15 mouse cellular contexts compared by ENCODE assay signal in the genomic region with DNA sequence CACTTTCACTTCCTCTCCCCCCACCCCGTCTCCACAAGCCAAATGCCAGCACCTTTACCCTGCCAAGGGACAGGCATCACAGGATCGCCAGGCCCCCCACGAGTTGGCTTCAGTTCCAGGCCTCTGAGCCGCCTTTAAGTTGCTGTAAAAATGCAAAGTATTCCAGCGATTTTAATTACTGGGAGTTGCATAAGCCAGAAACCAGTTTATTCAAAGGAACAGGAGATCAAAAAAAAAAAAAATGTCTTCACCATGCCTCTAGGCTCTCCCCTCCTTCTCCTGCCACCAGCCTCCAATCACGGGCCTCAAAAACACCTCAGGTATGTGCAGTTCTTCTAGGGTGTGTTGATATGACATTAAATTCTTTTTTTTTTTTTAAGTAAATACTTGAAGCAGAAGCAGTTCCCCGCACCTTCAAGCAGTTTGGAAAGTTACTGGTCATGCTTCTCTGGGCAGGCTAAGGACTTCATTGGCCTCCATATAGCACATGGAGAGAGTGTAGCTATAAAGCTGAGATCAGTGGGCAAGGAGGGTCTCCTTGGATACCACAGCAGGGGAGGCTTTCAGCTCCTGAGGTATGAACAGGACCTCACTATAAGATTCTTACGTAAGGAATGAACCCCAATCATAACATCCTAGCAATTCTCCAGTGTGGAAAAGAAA. TPM values are rescaled to one million over a fixed set of nuclear protein-coding genes. Genes with fewer than 3 reads are reported as not detected.
DNase-seq lines count a peak whose midpoint lies in the region; ATAC-seq and TF ChIP-seq lines count a peak whose summit lies in the region.
"Had no signal": no experiment of that assay in that cellular context is flagged by ENCODE, and none has a peak within 500 bp of the region (broad histone marks: within the 10 kb centered on the region; RNA-seq: fewer than 3 reads in every experiment).

No protein-coding gene starts in this region.

- H3K36me3 ChIP-seq in liver, adult 2 months (ENCODE audit: control insufficient read depth, insufficient read depth, low read length), result no peaks in the 10 kb centered on the region
- H3K36me3 ChIP-seq in kidney, postnatal 0 days (ENCODE audit: insufficient read depth, low read length), result no peaks in the 10 kb centered on the region
- H3K36me3 ChIP-seq in myocyte (ENCODE audit: control insufficient read depth, insufficient read depth), result no peaks in the 10 kb centered on the region
- H3K36me3 ChIP-seq: hindbrain, embryonic 12.5 days; liver, embryonic 13.5 days; midbrain, embryonic 10.5 days had no signal

- H3K27ac ChIP-seq in liver, adult 2 months (replicated peaks; ENCODE audit: insufficient read depth, low read depth, low read length), result no peak overlapping the region
- H3K27ac ChIP-seq in kidney, postnatal 0 days, result peak overlapping the region; percentile 64
- H3K27ac ChIP-seq: hindbrain, embryonic 12.5 days; liver, embryonic 13.5 days; midbrain, embryonic 10.5 days had no signal

- no peaks in the 10 kb centered on the region for H3K79me2 ChIP-seq in liver, adult 2 months (ENCODE audit: control insufficient read depth, insufficient read depth, low read length)
- no peaks in the 10 kb centered on the region for H3K79me2 ChIP-seq in myocyte (ENCODE audit: control insufficient read depth, insufficient read depth)

- H3K4me2 ChIP-seq in kidney, postnatal 0 days (ENCODE audit: low read length), result no peak overlapping the region
- H3K4me2 ChIP-seq in myocyte (ENCODE audit: low read depth), result no peak overlapping the region
- H3K4me2 ChIP-seq: hindbrain, embryonic 12.5 days; liver, embryonic 13.5 days had no signal

- TF ChIP-seq POLR2A in liver, adult 2 months (IDR thresholded peaks at IDR 0.05; ENCODE audit: extremely low read depth, insufficient read depth, low read length), result no peak
- no peak for TF ChIP-seq POLR2A in lung, adult 2 months (IDR thresholded peaks at IDR 0.05; ENCODE audit: borderline replicate concordance, extremely low read depth, low read depth, low read length)
- no peak for TF ChIP-seq POLR2A in myocyte (IDR thresholded peaks at IDR 0.05; ENCODE audit: insufficient read length, low read depth)

- no peaks in the 10 kb centered on the region for H3K27me3 ChIP-seq in liver, adult 2 months (ENCODE audit: control insufficient read depth, insufficient read depth, low read length)
- H3K27me3 ChIP-seq in kidney, postnatal 0 days (ENCODE audit: insufficient read depth, low read length), result no peaks in the 10 kb centered on the region
- H3K27me3 ChIP-seq in myocyte (ENCODE audit: control insufficient read depth, insufficient read depth, insufficient read length), result no peaks in the 10 kb centered on the region

- no peaks in the 10 kb centered on the region for H3K4me1 ChIP-seq in liver, adult 2 months (ENCODE audit: control insufficient read depth, insufficient read depth, low read length)
- peaks cover under 1% of the 10 kb centered on the region; the same call in 1 of the 2 replicates for H3K4me1 ChIP-seq in kidney, postnatal 0 days (replicated peaks; ENCODE audit: insufficient read depth, low read length)
- peaks cover 5% of the 10 kb centered on the region; the same call in 1 of the 2 replicates for H3K4me1 ChIP-seq in lung, adult 2 months (ENCODE audit: control insufficient read depth, insufficient read depth, low read length)
- H3K4me1 ChIP-seq: liver, embryonic 13.5 days had no signal

- peak; percentile 78; the same call in 1 of the 2 replicates for ATAC-seq in kidney, postnatal 0 days (replicated peaks; ENCODE audit: low FRiP score, low read depth)
- ATAC-seq: intestine, postnatal 0 days had no signal

- peak; percentile 3 for DNase-seq in liver, adult 2 months (ENCODE audit: extremely low read depth, low read depth, low spot score)
- no peak for DNase-seq in liver
- peak; percentile 75 for DNase-seq in kidney, postnatal 0 days (ENCODE audit: low spot score)
- DNase-seq in lung, adult 2 months, result peak; percentile 64
- no peak for DNase-seq in thymus, postnatal 14 days
- no peak for DNase-seq in testis, postnatal 14 days (ENCODE audit: low spot score)
- DNase-seq in embryo, embryonic 9.5 days (ENCODE audit: extremely low spot score), result no peak
- DNase-seq: cerebellum, adult 2 months; gastrocnemius, postnatal 14 days; liver, embryonic 13.5 days; right cerebral cortex, adult 18-20 months had no signal

- no peak overlapping the region for H3ac ChIP-seq in myocyte (ENCODE audit: control insufficient read depth, insufficient read length)

- 81% methylated on average over 8 of the region's 8 CpGs for WGBS in liver, adult 2 months
- 46% methylated on average over 8 of the region's 8 CpGs for WGBS in kidney, postnatal 0 days
- 45% methylated on average over 8 of the region's 8 CpGs for WGBS in lung, adult 2 months

- H3K9me3 ChIP-seq in kidney, postnatal 0 days (replicated peaks; ENCODE audit: low read length), result no peaks in the 10 kb centered on the region
- H3K9me3 ChIP-seq: hindbrain, embryonic 12.5 days; liver, embryonic 13.5 days; midbrain, embryonic 10.5 days had no signal

- H3K4me3 ChIP-seq in liver, adult 2 months (ENCODE audit: insufficient read depth, low read depth, low read length), result no peak overlapping the region
- H3K4me3 ChIP-seq in kidney, postnatal 0 days (replicated peaks; ENCODE audit: low read depth, low read length), result no peak overlapping the region
- no peak overlapping the region for H3K4me3 ChIP-seq in lung, adult 2 months (replicated peaks; ENCODE audit: extremely low read depth, low read depth, low read length)
- no peak overlapping the region for H3K4me3 ChIP-seq in myocyte
- H3K4me3 ChIP-seq: hindbrain, embryonic 12.5 days; liver, embryonic 13.5 days; midbrain, embryonic 10.5 days had no signal

- no peak overlapping the region for H3K9ac ChIP-seq in liver, adult 2 months (ENCODE audit: low read depth, low read length)
- no peak overlapping the region for H3K9ac ChIP-seq in kidney, postnatal 0 days (ENCODE audit: low read depth, low read length)
- H3K9ac ChIP-seq: hindbrain, embryonic 12.5 days; liver, embryonic 13.5 days had no signal

- no peak for TF ChIP-seq CTCF in liver, adult 2 months (IDR thresholded peaks at IDR 0.05; ENCODE audit: low read depth, low read length)
- TF ChIP-seq CTCF in kidney, postnatal 0 days (IDR thresholded peaks at IDR 0.05; ENCODE audit: low read depth), result no peak
- TF ChIP-seq CTCF in lung, adult 2 months (IDR thresholded peaks at IDR 0.05; ENCODE audit: insufficient read depth, low read length), result no peak

TF ChIP-seq in myocyte, 11 proteins besides CTCF, POLR2A, EP300 and RAD21:
- no peak for TF ChIP-seq TCF12 (IDR thresholded peaks at IDR 0.05; ENCODE audit: insufficient read depth, poor library complexity, severe bottlenecking)
- peak; percentile 75 for TF ChIP-seq CEBPB (IDR thresholded peaks at IDR 0.05; ENCODE audit: insufficient read depth, poor library complexity, severe bottlenecking)
- TF ChIP-seq POLR2AphosphoS2 (IDR thresholded peaks at IDR 0.05; ENCODE audit: insufficient read length, low read depth), result no peak

RNA-seq across cellular contexts. Expression of a gene that starts 9.9 kb away (rescaled TPM):
- 12.8 and 17.6 TPM in 2 replicates for total RNA-seq in liver, adult 2 months (2014; rRNA removed)
- polyA plus RNA-seq in liver, adult 2 months (2012; rRNA removed), result 5.2 and 5.6 TPM in 2 replicates
- 87.4 and 99.7 TPM in 2 replicates for polyA plus RNA-seq in kidney, postnatal 0 days (2015; fragmentation: Nextera tagmentation; extraction: Ambion mirVana)
- 259 and 473 TPM in 2 replicates for polyA plus RNA-seq in lung, adult 2 months (2012; rRNA removed)
- polyA plus RNA-seq in myocyte (2012; fragmentation: generic; extraction: Trizol), result 18.7 TPM

Comparison
In these comparisons a context has a peak if more than half of its experiments do, and no peak if none do; other contexts are left out.
1. DNase-seq: peak in liver, adult 2 months (single experiment), kidney, postnatal 0 days (single experiment) and lung, adult 2 months (single experiment); none in liver (single experiment), thymus, postnatal 14 days (single experiment), testis, postnatal 14 days (single experiment) and embryo, embryonic 9.5 days (single experiment).